Mouse (Mus musculus) liver, embryonic 12.5 days (tissue): Measurements from ENCODE around the gene Adgrg1. TPM values are rescaled to one million over a fixed set of nuclear protein-coding genes. Genes with fewer than 3 reads are reported as not detected.

Source experiments
- ATAC-seq: fragments of 200-750 bp; cut with Nextera tagmentation; 2 replicates; pipeline ENCODE4 v1.8.0; 2017; ENCODE audit warnings: moderate number of reproducible peaks, mild to moderate bottlenecking, moderate library complexity
- H3K27ac ChIP-seq: fragments of 300-500 bp; sonication (generic); 2 replicates; pipeline ENCODE4 v1.5.1; 2016; ENCODE audit warnings: mild to moderate bottlenecking
- H3K27me3 ChIP-seq: fragments of 300-500 bp; sonication (generic); replicated peaks from 2 replicates; pipeline ENCODE4 v1.6.1; 2016; ENCODE audit warnings: mild to moderate bottlenecking, moderate library complexity
- H3K36me3 ChIP-seq: fragments of 300-500 bp; sonication (generic); 2 replicates; pipeline ENCODE4 v1.6.1; 2016; ENCODE audit warnings: mild to moderate bottlenecking, moderate library complexity
- H3K4me1 ChIP-seq: fragments of 300-500 bp; sonication (generic); 2 replicates; pipeline ENCODE4 v1.6.1; 2016
- H3K4me2 ChIP-seq: fragments of 300-500 bp; sonication (generic); 2 replicates; pipeline ENCODE4 v1.6.1; 2016; ENCODE audit warnings: mild to moderate bottlenecking, moderate library complexity
- H3K4me3 ChIP-seq: fragments of 300-500 bp; sonication (generic); 2 replicates; pipeline ENCODE4 v1.5.1; 2016; ENCODE audit warnings: mild to moderate bottlenecking, moderate library complexity
- H3K9ac ChIP-seq: fragments of 300-500 bp; sonication (generic); 2 replicates; pipeline ENCODE4 v1.6.1; 2016; ENCODE audit warnings: mild to moderate bottlenecking, moderate library complexity
- H3K9me3 ChIP-seq: fragments of 300-500 bp; sonication (generic); replicated peaks from 2 replicates; pipeline ENCODE4 v1.6.1; 2016; ENCODE audit warnings: mild to moderate bottlenecking, moderate library complexity
- WGBS: fragments of 180-500 bp; shearing (Covaris S2); methylation state at CpG from one replicate; pipeline ENCODE4 v1.1.7; 2016; ENCODE audit not compliant: insufficient replicate concordance; 5-methylcytosine and 5-hydroxymethylcytosine counted together
- polyA plus RNA-seq: library from polyadenylated mRNA; unstranded; fragments of >200 nt; fragmentation: Nextera tagmentation; extraction: Ambion mirVana; gene quantifications from 2 replicates; pipeline ENCODE4 v1.2.1, GENCODE M21; 2016

The Adgrg1 gene
- polyA plus RNA-seq, result 78.5 and 80.9 TPM in 2 replicates

DNA sequence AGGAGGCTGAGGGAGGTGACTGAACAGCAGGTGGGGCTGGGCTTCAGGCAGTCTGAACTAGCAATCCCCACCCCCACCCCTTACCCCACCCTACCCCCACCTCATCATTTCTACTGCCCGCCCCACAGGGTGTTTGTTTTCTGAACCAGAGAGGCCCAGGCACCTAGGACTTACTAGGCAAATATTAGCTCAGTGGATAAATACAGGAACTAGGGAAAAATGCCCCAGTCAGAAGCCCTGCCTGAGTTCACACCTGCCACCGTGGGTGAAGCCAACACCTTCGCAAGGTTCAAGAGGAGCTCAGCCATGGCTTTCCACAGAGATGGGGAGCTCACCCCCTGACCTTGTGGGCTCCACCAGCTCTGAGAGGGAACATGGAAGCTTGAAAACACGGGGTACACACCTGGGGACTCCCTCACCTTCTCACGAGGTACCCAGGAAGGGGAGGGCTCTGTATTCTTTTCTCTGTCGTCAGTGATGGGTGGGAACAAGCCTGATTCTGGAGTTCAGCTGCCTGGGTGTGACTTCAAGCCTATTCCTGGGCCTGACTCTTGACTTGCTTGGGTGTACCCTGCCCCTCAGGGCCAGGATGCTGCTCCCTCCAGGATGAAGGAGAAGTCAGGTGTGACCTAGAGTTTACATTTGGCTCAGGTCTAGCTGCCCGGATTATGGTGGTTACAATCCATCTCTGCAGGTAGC, at the start of gene Adgrg1:
Adgrg1 (plus strand) TSS at position 285 of the 699 bp plus-strand sequence.
- Histone ChIP-seq H3K9me3 (no peaks in the 10 kb centered on the region), H3K4me2 (no peak within 1 kb of the TSS), H3K9ac (no peak within 1 kb of the TSS), H3K4me1 (peaks cover 88% of the 10 kb centered on the region), H3K4me3 (no peak within 1 kb of the TSS), H3K27me3 (peaks cover 8% of the 10 kb centered on the region; the same call in 1 of the 2 replicates), H3K36me3 (no peaks in the 10 kb centered on the region), H3K27ac (no peak within 1 kb of the TSS)
- ATAC-seq, result peak; percentile 35
- 49% methylated on average over 7 of the region's 7 CpGs for WGBS

DNA sequence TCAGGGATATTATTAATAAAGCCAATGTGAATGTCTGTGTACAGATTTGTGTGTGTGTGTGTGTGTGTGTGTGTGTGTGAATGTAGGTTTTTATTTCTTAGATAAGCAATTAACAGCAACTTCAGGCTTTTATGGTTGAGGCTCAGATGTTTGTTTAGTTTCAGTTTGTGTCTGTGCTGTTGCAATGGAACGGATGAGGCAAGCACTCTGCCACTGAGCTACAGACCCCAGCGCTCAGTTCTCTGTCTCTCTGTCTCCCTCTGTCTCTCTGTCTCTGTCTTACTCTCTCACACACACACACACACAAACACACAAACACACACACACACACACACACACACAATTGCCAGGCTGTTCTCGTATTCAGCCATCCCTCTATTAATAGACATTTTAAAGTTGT, 46.3 kb upstream of the Adgrg1 start:
- Histone ChIP-seq H3K4me3 (no peak overlapping the region), H3K36me3 (no peaks in the 10 kb centered on the region), H3K9ac (no peak overlapping the region), H3K27me3 (no peaks in the 10 kb centered on the region), H3K4me1 (peaks cover 18% of the 10 kb centered on the region), H3K27ac (no peak overlapping the region), H3K9me3 (no peaks in the 10 kb centered on the region), H3K4me2 (no peak overlapping the region)
- ATAC-seq, result no peak
- WGBS, result 64% methylated on average over 3 of the region's 3 CpGs

DNA sequence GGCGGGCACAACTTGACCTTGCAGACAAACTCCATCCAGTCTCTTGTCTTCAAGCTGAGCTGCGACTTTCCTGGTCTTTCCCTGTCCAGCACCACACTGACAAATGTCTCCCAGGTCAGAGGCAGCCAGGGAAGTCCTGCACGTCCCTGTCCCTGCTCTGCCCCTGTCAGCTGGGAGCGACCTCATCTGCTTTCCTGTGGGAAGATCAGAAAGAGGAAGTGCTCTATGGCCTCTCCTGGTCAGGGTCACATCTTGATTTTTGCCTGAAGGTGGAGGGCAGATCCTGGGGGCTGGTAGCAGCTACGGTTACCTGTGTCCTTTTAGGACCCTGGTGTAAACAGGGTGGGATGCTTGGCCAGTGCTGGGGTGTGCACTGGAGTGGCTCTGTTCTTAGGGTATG, 40.6 kb upstream of the Adgrg1 start:
- H3K4me3 ChIP-seq, result no peak overlapping the region

DNA sequence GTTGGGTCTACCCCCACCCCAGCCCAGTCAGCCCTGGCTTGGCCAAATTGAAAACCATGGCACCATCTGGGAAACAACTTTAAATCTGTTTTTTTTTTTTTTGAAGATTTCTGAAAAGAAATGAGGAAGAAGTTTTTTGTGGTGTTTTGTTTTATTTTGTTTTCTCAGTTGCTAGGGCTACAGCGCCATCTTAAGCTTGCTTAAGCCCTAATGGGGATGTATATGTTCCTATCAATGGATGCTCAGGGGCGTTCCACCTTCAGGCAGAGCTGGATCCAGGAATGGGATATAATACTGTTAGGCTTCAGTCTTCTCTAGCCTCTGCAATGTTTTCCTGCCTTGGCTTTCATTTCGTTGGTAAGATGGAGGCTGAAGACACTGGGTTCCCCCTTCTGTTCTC, 39.4 kb upstream of the Adgrg1 start:
- no peaks in the 10 kb centered on the region for H3K9me3 ChIP-seq
- no peak overlapping the region for H3K27ac ChIP-seq
- no peak overlapping the region for H3K4me2 ChIP-seq
- WGBS, result 65% methylated on average over 3 of the region's 3 CpGs
- H3K36me3 ChIP-seq, result no peaks in the 10 kb centered on the region
- H3K27me3 ChIP-seq, result peaks cover 41% of the 10 kb centered on the region
- H3K4me3 ChIP-seq, result no peak overlapping the region
- ATAC-seq, result no peak
- no peaks in the 10 kb centered on the region for H3K4me1 ChIP-seq
- H3K9ac ChIP-seq, result no peak overlapping the region

More for the DNA sequence above, 40.6 kb upstream of the Adgrg1 start:
- peaks cover 41% of the 10 kb centered on the region for H3K27me3 ChIP-seq
- H3K4me1 ChIP-seq, result no peaks in the 10 kb centered on the region
- no peaks in the 10 kb centered on the region for H3K36me3 ChIP-seq
- no peak overlapping the region for H3K27ac ChIP-seq
- no peak overlapping the region for H3K4me2 ChIP-seq
- WGBS, result 32% methylated on average over 5 of the region's 5 CpGs
- ATAC-seq, result no peak
- no peak overlapping the region for H3K9ac ChIP-seq
- H3K9me3 ChIP-seq, result no peaks in the 10 kb centered on the region

DNA sequence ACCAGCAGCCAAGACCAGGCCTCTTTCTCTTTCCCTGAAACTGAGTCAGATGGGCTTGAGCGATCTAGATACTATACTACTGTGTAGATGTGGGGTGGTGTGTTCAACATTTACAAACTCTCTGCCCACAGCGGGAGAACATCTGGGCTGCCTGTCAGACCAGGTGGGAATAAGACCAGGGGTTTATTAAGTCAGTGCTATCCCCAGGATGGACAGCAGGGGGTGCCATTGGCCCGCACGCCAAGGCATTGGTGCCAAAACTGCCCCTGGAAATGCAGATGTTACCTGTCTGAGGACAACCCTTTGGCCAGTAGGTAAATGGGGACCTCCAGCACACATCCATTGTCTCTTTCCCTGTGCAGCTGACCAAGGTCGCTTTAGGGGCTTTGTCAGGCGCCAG, 32.0 kb upstream of the Adgrg1 start:
- Histone ChIP-seq H3K9me3 (no peaks in the 10 kb centered on the region), H3K4me1 (no peaks in the 10 kb centered on the region), H3K27me3 (peaks cover 57% of the 10 kb centered on the region), H3K36me3 (no peaks in the 10 kb centered on the region), H3K4me3 (no peak overlapping the region), H3K4me2 (no peak overlapping the region), H3K27ac (no peak overlapping the region), H3K9ac (no peak overlapping the region)
- WGBS, result 10% methylated on average over 6 of the region's 6 CpGs
- peak; percentile 21; the same call in 1 of the 2 replicates for ATAC-seq

DNA sequence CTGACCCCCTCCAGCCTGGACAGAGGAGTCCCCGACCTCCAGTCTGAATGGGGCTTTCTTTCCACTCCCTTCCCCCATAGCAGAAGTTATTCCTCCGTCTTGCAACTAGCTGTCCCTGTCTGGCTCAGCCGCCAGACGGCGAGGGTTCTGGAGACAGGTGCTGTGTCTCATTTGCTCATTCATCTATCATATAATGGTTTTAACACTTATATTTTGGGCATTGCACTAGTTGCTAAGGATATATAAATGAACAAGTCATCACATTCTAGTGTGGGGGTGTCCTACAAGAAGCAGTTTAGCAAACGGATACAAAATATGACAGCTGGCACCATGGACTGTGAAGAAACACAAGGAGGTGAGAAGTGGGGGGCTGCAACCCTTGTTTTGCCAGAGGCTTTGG, 29.4 kb upstream of the Adgrg1 start:
- H3K4me3 ChIP-seq, result no peak overlapping the region
- H3K9ac ChIP-seq, result no peak overlapping the region
- no peaks in the 10 kb centered on the region for H3K4me1 ChIP-seq
- no peak overlapping the region for H3K4me2 ChIP-seq
- H3K36me3 ChIP-seq, result no peaks in the 10 kb centered on the region
- ATAC-seq, result no peak
- no peak overlapping the region for H3K27ac ChIP-seq
- no peaks in the 10 kb centered on the region for H3K9me3 ChIP-seq
- 58% methylated on average over 6 of the region's 6 CpGs for WGBS
- H3K27me3 ChIP-seq, result peaks cover 45% of the 10 kb centered on the region

DNA sequence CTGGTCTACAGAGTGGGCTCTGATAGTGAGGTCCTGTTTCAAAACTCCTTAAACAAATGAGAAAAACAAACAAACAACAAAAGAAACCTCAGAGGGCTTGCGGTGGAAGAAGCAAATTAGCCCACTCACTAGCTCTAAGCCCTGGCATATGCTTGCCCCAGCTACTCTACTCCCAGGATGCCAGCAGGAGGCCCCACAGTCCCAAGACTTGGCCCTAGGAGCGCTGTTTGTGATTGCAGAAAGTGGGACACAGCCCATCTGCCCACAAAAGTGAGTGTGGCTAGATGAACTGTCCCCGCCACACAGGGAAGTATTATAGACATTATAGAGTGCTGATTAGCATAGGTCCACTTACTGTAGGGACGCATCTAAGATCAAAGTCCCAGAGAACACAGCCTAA, 26.1 kb upstream of the Adgrg1 start:
- 72% methylated on average over 4 of the region's 4 CpGs for WGBS
- ATAC-seq, result no peak
- H3K9ac ChIP-seq, result no peak overlapping the region
- H3K36me3 ChIP-seq, result no peaks in the 10 kb centered on the region
- no peak overlapping the region for H3K4me2 ChIP-seq
- no peak overlapping the region for H3K4me3 ChIP-seq
- no peak overlapping the region for H3K27ac ChIP-seq
- H3K27me3 ChIP-seq, result peaks cover 22% of the 10 kb centered on the region
- peaks cover 12% of the 10 kb centered on the region for H3K4me1 ChIP-seq
- no peaks in the 10 kb centered on the region for H3K9me3 ChIP-seq

DNA sequence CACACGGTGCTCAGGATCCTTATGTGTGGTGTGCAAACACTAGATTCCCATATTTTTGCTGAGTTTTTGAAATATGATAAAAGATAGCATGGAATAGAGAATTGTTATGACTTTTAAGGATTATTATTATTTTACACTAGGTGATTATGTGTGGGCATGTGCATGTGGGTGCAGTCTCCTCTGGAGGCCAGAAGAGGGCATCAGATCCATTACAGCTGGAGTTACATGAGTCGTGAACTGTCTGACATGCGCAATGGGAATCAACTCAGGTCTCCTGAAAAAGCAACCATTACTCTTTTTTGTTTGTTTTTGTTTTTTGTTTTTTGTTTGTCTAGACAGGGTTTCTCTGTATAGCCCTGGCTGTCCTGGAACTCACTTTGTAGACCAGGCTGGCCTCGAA, 25.5 kb upstream of the Adgrg1 start:
- Histone ChIP-seq H3K36me3 (no peaks in the 10 kb centered on the region), H3K9me3 (no peaks in the 10 kb centered on the region), H3K27ac (no peak overlapping the region), H3K4me3 (no peak overlapping the region), H3K4me2 (no peak overlapping the region), H3K27me3 (peaks cover 19% of the 10 kb centered on the region), H3K9ac (no peak overlapping the region), H3K4me1 (peaks cover 18% of the 10 kb centered on the region)
- WGBS, result 74% methylated on average over 4 of the region's 4 CpGs
- ATAC-seq, result no peak

DNA sequence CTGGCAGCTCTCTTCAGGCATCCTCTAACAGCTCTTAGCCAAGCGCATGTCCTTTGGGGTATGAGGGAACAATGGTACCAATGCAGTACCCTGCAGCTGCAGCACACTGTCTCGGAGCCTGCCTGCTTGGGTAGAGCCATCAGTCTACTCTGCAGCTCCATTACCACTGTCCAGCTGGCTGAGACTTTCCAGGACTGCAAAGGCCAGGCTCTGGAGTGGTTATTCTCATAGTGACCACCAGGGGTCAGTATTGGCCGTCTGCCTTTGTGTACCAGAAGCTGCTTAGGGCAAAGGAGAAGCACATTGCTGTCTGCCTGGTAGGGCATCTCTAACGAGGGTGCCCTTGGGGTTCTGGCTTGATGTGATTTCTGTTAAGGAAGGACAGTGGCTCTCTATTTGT, 24.5 kb upstream of the Adgrg1 start:
- Histone ChIP-seq H3K36me3 (no peaks in the 10 kb centered on the region), H3K9ac (no peak overlapping the region), H3K4me3 (no peak overlapping the region), H3K4me1 (peaks cover 28% of the 10 kb centered on the region), H3K9me3 (no peaks in the 10 kb centered on the region), H3K27me3 (peaks cover 17% of the 10 kb centered on the region), H3K27ac (no peak overlapping the region), H3K4me2 (no peak overlapping the region)
- peak; percentile 48 for ATAC-seq
- WGBS, result 17% methylated on average over 4 of the region's 4 CpGs

DNA sequence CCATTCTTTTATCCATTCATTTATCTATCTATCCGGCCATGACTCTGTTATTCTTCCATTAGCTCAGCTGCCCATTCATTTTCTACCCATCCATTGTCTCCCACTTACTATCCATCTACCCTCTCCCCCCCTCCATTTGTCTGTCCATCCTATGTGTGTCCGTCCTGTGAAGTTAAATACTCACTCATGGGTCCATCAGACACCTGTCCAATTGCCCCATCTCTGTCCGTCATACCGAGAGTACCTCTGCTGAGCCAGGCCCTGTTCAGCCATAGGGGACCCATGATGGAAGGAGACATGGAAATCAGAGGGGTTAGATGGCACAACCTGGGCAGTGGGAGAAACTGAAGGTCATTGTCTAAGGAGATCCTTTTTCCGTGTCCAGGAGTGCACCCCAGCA, 24.1 kb upstream of the Adgrg1 start:
- no peak overlapping the region for H3K4me3 ChIP-seq
- ATAC-seq, result no peak
- 68% methylated on average over 5 of the region's 5 CpGs for WGBS
- H3K27ac ChIP-seq, result no peak overlapping the region
- no peaks in the 10 kb centered on the region for H3K9me3 ChIP-seq
- H3K4me2 ChIP-seq, result no peak overlapping the region
- H3K9ac ChIP-seq, result no peak overlapping the region
- H3K36me3 ChIP-seq, result no peaks in the 10 kb centered on the region
- peaks cover 13% of the 10 kb centered on the region for H3K27me3 ChIP-seq
- H3K4me1 ChIP-seq, result peaks cover 32% of the 10 kb centered on the region

DNA sequence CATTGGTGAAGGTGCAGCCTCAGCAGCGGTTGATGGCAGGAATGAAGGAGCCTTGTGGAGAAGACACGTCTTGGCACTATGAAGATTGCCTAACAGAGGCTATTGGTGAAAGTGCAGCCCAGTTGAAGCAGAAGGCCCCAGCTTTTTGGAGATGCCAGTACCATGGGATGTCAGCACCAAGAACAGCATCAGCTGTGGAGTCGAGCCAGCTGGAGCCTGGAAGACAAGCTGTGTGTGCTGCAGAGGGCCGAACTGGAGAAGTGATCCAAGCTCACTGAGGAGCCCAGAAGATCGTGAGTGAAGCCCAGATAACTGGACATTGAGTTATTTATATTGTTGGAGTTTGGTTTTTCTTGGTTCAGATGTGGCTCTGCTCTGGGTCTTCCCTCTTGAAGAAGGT, 22.5 kb upstream of the Adgrg1 start:
- no peaks in the 10 kb centered on the region for H3K9me3 ChIP-seq
- no peak overlapping the region for H3K4me2 ChIP-seq
- H3K36me3 ChIP-seq, result no peaks in the 10 kb centered on the region
- no peak overlapping the region for H3K4me3 ChIP-seq
- H3K4me1 ChIP-seq, result peaks cover 41% of the 10 kb centered on the region
- no peak overlapping the region for H3K9ac ChIP-seq
- WGBS, result 77% methylated on average over 5 of the region's 5 CpGs
- ATAC-seq, result no peak
- no peak overlapping the region for H3K27ac ChIP-seq
- no peaks in the 10 kb centered on the region for H3K27me3 ChIP-seq

DNA sequence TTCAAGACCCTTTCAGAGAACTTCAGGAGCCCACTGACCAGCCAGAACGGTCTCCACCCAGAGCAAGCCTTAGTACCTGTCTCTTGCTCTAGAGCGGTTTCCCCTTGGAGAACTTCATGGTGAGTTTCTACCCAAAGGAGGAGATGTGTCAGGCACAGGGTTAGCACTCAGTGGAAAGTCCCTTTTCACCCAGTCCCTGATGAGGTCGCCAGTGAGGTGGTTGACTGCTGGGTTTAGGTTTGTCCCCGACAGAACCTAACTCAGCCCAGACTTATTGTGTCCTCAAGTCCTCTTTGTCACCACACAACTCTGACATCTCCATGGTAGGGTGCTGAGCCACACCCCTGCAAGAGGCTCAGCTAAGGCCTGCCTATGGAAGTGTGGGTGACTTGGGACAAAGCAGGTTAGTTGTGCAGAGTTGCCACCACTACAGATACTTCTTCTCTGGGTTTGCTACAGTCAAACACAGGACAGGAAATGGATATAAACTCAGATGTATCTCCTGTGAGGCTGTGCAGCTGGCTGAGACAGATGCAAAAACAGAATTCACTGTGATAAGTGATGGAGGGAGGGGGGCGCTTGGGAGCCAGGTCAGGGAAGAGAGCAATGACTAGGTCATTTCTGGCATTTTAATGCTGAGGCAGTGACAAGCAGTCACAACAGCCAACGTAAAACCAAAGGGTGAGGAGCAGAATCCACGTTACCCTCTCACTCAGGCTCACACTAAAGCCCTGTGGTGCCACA, 20.8 kb upstream of the Adgrg1 start:
- Histone ChIP-seq H3K9me3 (no peaks in the 10 kb centered on the region), H3K4me2 (peak overlapping the region; percentile 41; the same call in 1 of the 2 replicates), H3K27me3 (no peaks in the 10 kb centered on the region), H3K27ac (peak overlapping the region; percentile 86), H3K36me3 (no peaks in the 10 kb centered on the region), H3K4me3 (no peak overlapping the region), H3K9ac (peak overlapping the region; percentile 44), H3K4me1 (peaks cover 41% of the 10 kb centered on the region)
- WGBS, result 35% methylated on average over 7 of the region's 7 CpGs
- ATAC-seq, result peak; percentile 24
